Mouse (Mus musculus) stomach, embryonic 14.5 days (tissue): Measurements from ENCODE around the gene Ncor2. TPM values are rescaled to one million over a fixed set of nuclear protein-coding genes. Genes with fewer than 3 reads are reported as not detected.

ENCODE experiments used
- ATAC-seq: fragments of 200-750 bp; cut with Nextera tagmentation; 2 replicates; pipeline ENCODE4 v1.8.0; 2017; ENCODE audit warnings: low read depth, moderate TSS enrichment; ENCODE audit not compliant: insufficient number of reproducible peaks, insufficient read depth, low FRiP score
- H3K27ac ChIP-seq: fragments of 300-500 bp; sonication (generic); 2 replicates; pipeline ENCODE4 v1.5.1; 2014; ENCODE audit warnings: mild to moderate bottlenecking, low read length, moderate library complexity, mixed read lengths
- H3K27me3 ChIP-seq: fragments of 300-500 bp; sonication (generic); 2 replicates; pipeline ENCODE4 v1.6.1; 2014; ENCODE audit warnings: low read length, control low read depth, mixed read lengths; ENCODE audit not compliant: control insufficient read depth, insufficient read depth
- H3K36me3 ChIP-seq: fragments of 300-500 bp; sonication (generic); 2 replicates; pipeline ENCODE4 v1.6.1; 2014; ENCODE audit warnings: mild to moderate bottlenecking, control low read depth, low read length, moderate library complexity, mixed read lengths; ENCODE audit not compliant: control insufficient read depth, insufficient read depth
- H3K4me1 ChIP-seq: fragments of 300-500 bp; sonication (generic); 2 replicates; pipeline ENCODE4 v1.6.1; 2014; ENCODE audit warnings: low read length, control low read depth, mixed read lengths; ENCODE audit not compliant: control insufficient read depth, insufficient read depth
- H3K4me2 ChIP-seq: fragments of 300-500 bp; sonication (generic); replicated peaks from 2 replicates; pipeline ENCODE4 v1.6.1; 2014; ENCODE audit warnings: low read depth, low read length, control low read depth
- H3K4me3 ChIP-seq: fragments of 300-500 bp; sonication (generic); 2 replicates; pipeline ENCODE4 v1.5.1; 2014; ENCODE audit warnings: low read depth, low read length, control low read depth
- H3K9ac ChIP-seq: fragments of 300-500 bp; sonication (generic); replicated peaks from 2 replicates; pipeline ENCODE4 v1.6.1; 2014; ENCODE audit warnings: low read depth, mild to moderate bottlenecking, control low read depth, low read length, moderate library complexity, mixed read lengths
- H3K9me3 ChIP-seq: fragments of 300-500 bp; sonication (generic); 2 replicates; pipeline ENCODE4 v1.6.1; 2016; ENCODE audit warnings: low read depth, low read length, control low read depth; ENCODE audit not compliant: control insufficient read depth
- WGBS: fragments of 180-500 bp; shearing (Covaris S2); extraction: QIAGEN DNeasy Blood & Tissue Kit; methylation state at CpG from one replicate; pipeline ENCODE4 v1.1.7; 2014; 5-methylcytosine and 5-hydroxymethylcytosine counted together
- polyA plus RNA-seq: library from polyadenylated mRNA; unstranded; fragments of >200 nt; fragmentation: Nextera tagmentation; extraction: Ambion mirVana; gene quantifications from 2 replicates; pipeline ENCODE4 v1.2.1, GENCODE M21; 2014

Ncor2 gene
- polyA plus RNA-seq, 1 experiment from 2014 or later = 32.7 TPM

DNA sequence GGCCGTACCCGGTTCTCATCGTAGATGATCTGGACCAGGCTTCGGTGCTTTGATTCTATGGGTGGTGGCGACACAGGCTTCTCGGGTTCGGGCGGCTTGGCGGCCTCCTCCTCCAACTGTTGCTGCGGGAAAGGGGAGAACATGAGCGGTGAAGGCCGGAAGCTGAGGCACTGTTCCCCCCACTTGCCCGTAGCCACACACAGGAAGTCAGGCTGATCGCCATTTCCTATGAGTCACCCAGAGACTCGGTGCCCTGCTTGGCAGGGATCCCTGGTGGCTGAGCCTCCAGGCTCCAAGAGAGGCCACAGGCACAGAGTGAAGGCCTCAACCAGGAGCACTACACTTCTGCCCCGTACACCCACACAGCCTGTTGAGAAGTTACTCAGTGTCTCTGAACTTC, 72.8 kb downstream of the Ncor2 start:
- WGBS = 85% methylated on average over 16 of the region's 16 CpGs
- no peaks in the 10 kb centered on the region for H3K9me3 ChIP-seq
- ATAC-seq = no peak
- H3K4me3 ChIP-seq = no peak overlapping the region
- peaks cover 29% of the 10 kb centered on the region for H3K4me1 ChIP-seq
- peaks cover 62% of the 10 kb centered on the region for H3K36me3 ChIP-seq
- no peak overlapping the region for H3K4me2 ChIP-seq
- H3K27ac ChIP-seq = no peak overlapping the region
- no peak overlapping the region for H3K9ac ChIP-seq
- no peaks in the 10 kb centered on the region for H3K27me3 ChIP-seq

DNA sequence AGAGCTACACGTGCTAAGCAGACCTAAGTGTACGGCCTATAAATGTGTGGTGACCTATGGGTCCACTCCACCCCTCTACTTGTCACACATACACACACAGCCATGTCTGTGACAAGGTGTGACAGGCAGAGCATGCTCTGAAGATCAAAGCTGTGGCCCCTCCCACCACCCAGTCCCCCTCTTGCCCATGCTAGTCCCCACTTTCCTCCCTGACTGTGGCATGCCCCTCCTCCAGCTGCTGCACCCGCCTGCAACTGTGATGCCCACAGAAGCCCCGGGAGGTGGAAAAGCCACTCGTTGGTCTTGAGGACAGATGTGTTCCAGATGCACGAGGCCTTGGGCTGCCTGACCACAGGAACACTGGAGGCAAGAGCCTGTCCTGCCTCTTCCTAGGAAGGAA, 74.2 kb downstream of the Ncor2 start:
- H3K4me1 ChIP-seq = peaks cover 23% of the 10 kb centered on the region
- peaks cover 58% of the 10 kb centered on the region for H3K36me3 ChIP-seq
- H3K27ac ChIP-seq = no peak overlapping the region; the same call in 1 of the 2 replicates
- no peak for ATAC-seq
- no peak overlapping the region for H3K9ac ChIP-seq
- H3K4me2 ChIP-seq = no peak overlapping the region
- no peaks in the 10 kb centered on the region for H3K9me3 ChIP-seq
- 54% methylated on average over 6 of the region's 6 CpGs for WGBS
- no peaks in the 10 kb centered on the region for H3K27me3 ChIP-seq
- no peak overlapping the region for H3K4me3 ChIP-seq

DNA sequence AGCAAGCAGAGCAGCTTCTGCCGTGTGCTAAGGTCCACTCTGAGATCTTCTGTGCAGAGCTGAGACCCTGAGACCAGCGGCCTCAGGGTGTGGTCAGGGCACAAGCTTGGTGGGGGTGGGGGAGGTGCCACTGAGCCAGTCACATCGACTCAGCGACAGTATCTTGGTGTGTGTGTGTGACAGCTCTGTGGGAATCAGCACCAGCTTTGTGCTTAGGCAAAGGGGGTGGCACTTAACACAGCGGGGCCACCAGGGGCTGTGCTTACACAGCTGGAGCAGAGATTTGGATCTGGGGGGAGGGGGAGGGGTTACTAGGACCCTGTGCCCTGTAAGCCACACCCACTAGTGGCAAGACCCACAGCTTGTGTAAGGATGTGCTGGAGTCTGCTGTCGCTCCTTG, 75.6 kb downstream of the Ncor2 start:
- peak overlapping the region; percentile 80 for H3K27ac ChIP-seq
- no peaks in the 10 kb centered on the region for H3K27me3 ChIP-seq
- no peaks in the 10 kb centered on the region for H3K9me3 ChIP-seq
- H3K36me3 ChIP-seq = peaks cover 63% of the 10 kb centered on the region
- ATAC-seq = peak; percentile 64
- H3K9ac ChIP-seq = no peak overlapping the region
- no peak overlapping the region for H3K4me2 ChIP-seq
- H3K4me1 ChIP-seq = peaks cover 23% of the 10 kb centered on the region
- no peak overlapping the region for H3K4me3 ChIP-seq
- WGBS = 18% methylated on average over 6 of the region's 6 CpGs

DNA sequence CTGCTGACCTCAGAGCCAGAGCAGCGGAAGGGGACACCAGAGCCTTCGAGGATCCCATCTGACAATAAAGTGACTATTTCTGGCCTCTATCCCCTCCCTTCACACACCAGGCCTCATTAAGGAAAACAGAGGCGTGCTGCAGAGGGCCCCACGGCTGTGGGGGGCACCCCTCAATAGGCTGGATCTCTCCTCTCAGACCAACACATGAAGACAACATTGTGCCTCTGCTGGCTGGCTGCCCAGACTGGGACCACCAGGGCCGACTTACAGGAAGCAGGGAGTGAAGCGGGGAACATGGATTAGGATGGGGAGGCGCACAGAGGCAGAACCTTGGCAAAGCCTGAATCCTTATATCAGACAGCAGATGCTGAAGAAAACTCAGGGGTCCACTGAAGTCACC, 76.1 kb downstream of the Ncor2 start:
- Histone ChIP-seq H3K4me1 (peaks cover 23% of the 10 kb centered on the region), H3K9me3 (no peaks in the 10 kb centered on the region), H3K9ac (no peak overlapping the region), H3K27me3 (no peaks in the 10 kb centered on the region), H3K4me2 (no peak overlapping the region), H3K4me3 (no peak overlapping the region), H3K36me3 (peaks cover 58% of the 10 kb centered on the region), H3K27ac (peak overlapping the region; percentile 80)
- ATAC-seq = peak; percentile 50; the same call in 1 of the 2 replicates
- WGBS = 34% methylated on average over 7 of the region's 7 CpGs

DNA sequence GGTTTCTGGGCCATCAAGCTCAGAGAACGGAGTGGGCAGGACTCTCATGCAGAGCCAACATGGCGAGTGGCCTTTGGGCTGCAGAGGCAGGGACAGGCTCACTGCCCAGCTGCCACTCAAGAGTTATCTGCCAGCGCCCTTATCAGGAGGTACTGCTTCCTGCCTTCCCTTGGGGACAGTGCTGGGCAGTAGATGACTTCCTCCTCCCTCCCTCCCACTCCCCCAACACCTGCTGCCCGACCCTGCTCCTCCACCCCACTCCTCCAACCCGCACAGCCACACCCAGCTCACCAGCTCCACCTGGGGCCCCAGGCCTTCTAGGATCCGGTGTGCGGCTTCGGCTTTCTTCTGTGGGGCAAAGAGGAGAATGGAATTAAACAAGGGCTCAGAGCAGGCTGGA, 76.7 kb downstream of the Ncor2 start:
- peaks cover 23% of the 10 kb centered on the region for H3K4me1 ChIP-seq
- H3K4me3 ChIP-seq = no peak overlapping the region
- no peak overlapping the region for H3K4me2 ChIP-seq
- no peaks in the 10 kb centered on the region for H3K9me3 ChIP-seq
- peaks cover 58% of the 10 kb centered on the region for H3K36me3 ChIP-seq
- peak overlapping the region; percentile 80 for H3K27ac ChIP-seq
- ATAC-seq = peak; percentile 55
- 68% methylated on average over 8 of the region's 8 CpGs for WGBS
- no peak overlapping the region for H3K9ac ChIP-seq
- H3K27me3 ChIP-seq = no peaks in the 10 kb centered on the region

DNA sequence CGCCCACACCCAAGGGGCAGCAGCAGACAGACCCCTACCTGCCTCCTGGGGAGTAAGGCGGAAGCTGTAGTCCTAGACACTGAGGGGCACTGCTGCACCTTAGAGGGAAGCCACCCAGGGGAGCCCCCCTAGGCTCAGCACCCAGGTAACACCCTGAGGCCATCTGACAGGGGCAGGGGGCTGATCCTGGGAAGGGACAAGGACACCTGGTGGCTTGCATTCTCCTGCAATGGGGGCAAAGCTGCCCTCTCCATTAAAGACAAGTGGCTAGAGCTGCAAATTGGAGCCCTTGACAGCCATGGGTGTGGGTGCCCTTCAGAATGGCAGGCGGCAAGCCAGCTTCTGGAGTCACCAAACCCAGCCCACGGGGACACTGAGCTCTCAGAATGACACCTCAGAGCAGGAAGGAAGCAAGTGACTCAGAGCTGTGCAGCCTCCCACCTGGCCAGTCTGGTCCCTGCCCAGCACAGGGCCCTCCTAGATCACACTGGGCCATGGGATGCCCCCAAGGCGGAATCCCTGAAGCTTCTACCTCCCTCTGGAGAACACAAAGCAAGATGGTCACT, 79.2 kb downstream of the Ncor2 start:
- Histone ChIP-seq H3K27me3 (no peaks in the 10 kb centered on the region), H3K4me3 (no peak overlapping the region), H3K4me2 (no peak overlapping the region), H3K4me1 (peaks cover 29% of the 10 kb centered on the region), H3K9me3 (no peaks in the 10 kb centered on the region), H3K27ac (no peak overlapping the region), H3K9ac (no peak overlapping the region), H3K36me3 (peaks cover 65% of the 10 kb centered on the region)
- 90% methylated on average over 5 of the region's 5 CpGs for WGBS
- no peak for ATAC-seq

DNA sequence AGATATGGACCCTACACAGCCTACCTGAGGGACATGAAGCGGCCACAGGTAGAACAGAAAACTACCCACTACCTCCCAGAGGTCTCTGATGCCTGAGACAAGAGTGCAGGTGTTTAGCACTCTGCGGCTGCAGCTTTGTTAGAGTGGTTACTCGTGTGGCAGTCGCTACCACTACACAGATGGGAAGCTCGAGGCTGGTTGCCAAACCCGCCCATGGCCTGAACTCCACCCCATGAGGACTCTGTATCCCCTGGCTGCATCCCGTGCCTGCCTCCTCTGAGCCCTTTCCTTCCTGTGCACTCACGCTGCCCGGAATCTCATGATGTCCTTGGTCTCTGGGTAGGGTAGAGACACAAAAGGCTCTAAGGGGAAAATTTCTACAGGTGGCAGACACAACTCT, 80.3 kb downstream of the Ncor2 start:
- 89% methylated on average over 9 of the region's 9 CpGs for WGBS
- H3K4me1 ChIP-seq = peaks cover 21% of the 10 kb centered on the region
- H3K9ac ChIP-seq = no peak overlapping the region

DNA sequence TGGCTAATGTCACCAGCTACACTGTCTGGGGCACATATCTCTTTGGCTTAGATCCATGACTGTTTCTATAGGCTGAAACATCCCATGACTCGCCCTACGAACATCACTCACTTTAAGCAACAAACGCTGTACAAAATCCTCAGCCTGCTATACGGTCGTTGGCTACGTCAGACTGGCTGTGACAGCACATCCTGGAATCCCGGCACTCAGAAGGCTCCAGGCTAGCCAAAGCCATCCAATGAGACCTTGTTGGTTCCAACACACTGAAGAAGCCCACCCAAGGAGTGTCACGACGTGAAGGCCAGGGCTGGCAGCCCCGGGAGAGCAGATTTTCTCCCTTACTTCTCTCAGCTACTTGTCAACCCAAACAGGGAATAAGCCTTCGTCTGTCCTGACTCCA, 82.7 kb downstream of the Ncor2 start:
- peak overlapping the region; percentile 44; the same call in 1 of the 2 replicates for H3K27ac ChIP-seq
- WGBS = 69% methylated on average over 11 of the region's 11 CpGs

More for the DNA sequence above, 80.3 kb downstream of the Ncor2 start:
- Histone ChIP-seq H3K4me2 (no peak overlapping the region), H3K9me3 (no peaks in the 10 kb centered on the region), H3K27ac (no peak overlapping the region), H3K4me3 (no peak overlapping the region), H3K27me3 (no peaks in the 10 kb centered on the region), H3K36me3 (peaks cover 55% of the 10 kb centered on the region)
- ATAC-seq = no peak

More for the DNA sequence above, 82.7 kb downstream of the Ncor2 start:
- Histone ChIP-seq H3K4me2 (no peak overlapping the region), H3K9ac (no peak overlapping the region), H3K4me3 (no peak overlapping the region), H3K4me1 (0 out of 2 replicates have a peak, but pooled peaks cover 6% of the 10 kb centered on the region), H3K9me3 (no peaks in the 10 kb centered on the region), H3K36me3 (peaks cover 55% of the 10 kb centered on the region), H3K27me3 (no peaks in the 10 kb centered on the region)
- no peak for ATAC-seq
